Mouse (Mus musculus): ENCODE measurements at regions not wholly inside any gene's neighbourhood (a gene's known extent, or its start where the extent isn't known, plus 50 kb on each side); places are given as distances from the start of the nearest gene placed in this dataset.
A peak's percentile ranks its signal among the peaks of the same experiment; 100 is the strongest.

GRCm38 (mm10) chr2:95586002-95586401, 732.0 kb upstream of the Lrrc4c start:
- Histone ChIP-seq H3K4me1 (ENCODE audit: control insufficient read depth in 2 of 2, insufficient read depth in 2 of 2, low read length in 2 of 2, poor library complexity in 1 of 2) (no peaks in the 10 kb centered on the region), H3K4me3 (ENCODE audit: insufficient read depth in 1 of 2, low read depth in 1 of 2, low read length in 2 of 2, poor library complexity in 1 of 2, severe bottlenecking in 1 of 2) (no peak overlapping the region), H3K9ac (ENCODE audit: insufficient read depth, low read depth, low read length, poor library complexity, severe bottlenecking) (no peak overlapping the region), H3K27ac (ENCODE audit: insufficient read depth, low read depth, low read length, poor library complexity, severe bottlenecking) (no peak overlapping the region), H3K9me3 (ENCODE audit: control insufficient read depth, insufficient read depth, low read depth, low read length) (no peaks in the 10 kb centered on the region), H3K36me3 (ENCODE audit: control insufficient read depth, insufficient read depth, low read length, poor library complexity, severe bottlenecking) (no peaks in the 10 kb centered on the region)
- in situ Hi-C loops (cut with MboI; ENCODE audit: low sequenced_read_pairs in 2 of 2, unreplicated experiment in 2 of 2), result no loop called here
- no peak for TF ChIP-seq ZNF384 (IDR thresholded peaks at IDR 0.05; ENCODE audit: low read depth, low read length)
- no peak for TF ChIP-seq MAFK (IDR thresholded peaks at IDR 0.05; ENCODE audit: insufficient read depth, low read depth, low read length)
- no peak for TF ChIP-seq HCFC1 (IDR thresholded peaks at IDR 0.05; ENCODE audit: borderline replicate concordance, insufficient read depth, low read length)
- TF ChIP-seq ZC3H11A (IDR thresholded peaks at IDR 0.05; ENCODE audit: borderline replicate concordance, low read depth, low read length), result no peak
- no peak for TF ChIP-seq CHD2 (IDR thresholded peaks at IDR 0.05; ENCODE audit: low read depth, low read length)
- no peak for DNase-seq (ENCODE audit: low read depth, low spot score)

GRCm38 (mm10) chr2:95587044-95587443, 730.9 kb upstream of the Lrrc4c start:
- Histone ChIP-seq H3K9ac (ENCODE audit: insufficient read depth, low read depth, low read length, poor library complexity, severe bottlenecking) (no peak overlapping the region), H3K36me3 (ENCODE audit: control insufficient read depth, insufficient read depth, low read length, poor library complexity, severe bottlenecking) (no peaks in the 10 kb centered on the region), H3K4me3 (ENCODE audit: insufficient read depth in 1 of 2, low read depth in 1 of 2, low read length in 2 of 2, poor library complexity in 1 of 2, severe bottlenecking in 1 of 2) (no peak overlapping the region), H3K27ac (ENCODE audit: insufficient read depth, low read depth, low read length, poor library complexity, severe bottlenecking) (no peak overlapping the region), H3K9me3 (ENCODE audit: control insufficient read depth, insufficient read depth, low read depth, low read length) (no peaks in the 10 kb centered on the region), H3K4me1 (ENCODE audit: control insufficient read depth in 2 of 2, insufficient read depth in 2 of 2, low read length in 2 of 2, poor library complexity in 1 of 2) (no peaks in the 10 kb centered on the region)
- no peak for DNase-seq (ENCODE audit: low read depth, low spot score)
- in situ Hi-C loops (cut with MboI; ENCODE audit: low sequenced_read_pairs in 2 of 2, unreplicated experiment in 2 of 2), result no loop called here
- TF ChIP-seq CHD2 (IDR thresholded peaks at IDR 0.05; ENCODE audit: low read depth, low read length) (no peak), ZNF384 (IDR thresholded peaks at IDR 0.05; ENCODE audit: low read depth, low read length) (no peak), ZC3H11A (IDR thresholded peaks at IDR 0.05; ENCODE audit: borderline replicate concordance, low read depth, low read length) (no peak), HCFC1 (IDR thresholded peaks at IDR 0.05; ENCODE audit: borderline replicate concordance, insufficient read depth, low read length) (no peak), MAFK (IDR thresholded peaks at IDR 0.05; ENCODE audit: insufficient read depth, low read depth, low read length) (no peak)

DNA sequence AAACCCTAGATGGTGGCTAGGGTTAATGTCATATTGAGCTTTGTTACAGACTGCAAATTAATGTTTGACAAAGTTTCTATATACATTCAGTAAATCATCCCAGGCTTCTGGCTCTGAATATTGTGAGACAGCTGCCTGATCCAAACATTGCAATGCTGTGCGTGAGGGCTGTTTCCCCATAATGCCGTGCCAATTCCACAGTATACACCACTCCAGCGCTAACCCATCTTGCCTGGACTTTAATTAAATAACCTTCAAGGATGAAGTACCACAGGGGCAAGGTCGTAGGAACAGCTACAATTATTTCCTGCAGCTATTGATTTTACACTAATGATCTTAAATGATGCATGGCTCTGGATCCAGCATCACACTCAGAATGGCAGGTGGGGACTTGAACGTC, 704.6 kb upstream of the Lrrc4c start:
- Histone ChIP-seq H3K27ac (ENCODE audit: insufficient read depth, low read depth, low read length, poor library complexity, severe bottlenecking) (no peak overlapping the region), H3K9ac (ENCODE audit: insufficient read depth, low read depth, low read length, poor library complexity, severe bottlenecking) (no peak overlapping the region), H3K36me3 (ENCODE audit: control insufficient read depth, insufficient read depth, low read length, poor library complexity, severe bottlenecking) (no peaks in the 10 kb centered on the region), H3K4me1 (ENCODE audit: control insufficient read depth in 2 of 2, insufficient read depth in 2 of 2, low read length in 2 of 2, poor library complexity in 1 of 2) (no peaks in the 10 kb centered on the region), H3K4me3 (ENCODE audit: insufficient read depth in 1 of 2, low read depth in 1 of 2, low read length in 2 of 2, poor library complexity in 1 of 2, severe bottlenecking in 1 of 2) (no peak overlapping the region), H3K9me3 (ENCODE audit: control insufficient read depth, insufficient read depth, low read depth, low read length) (no peaks in the 10 kb centered on the region)
- in situ Hi-C loops (cut with MboI; ENCODE audit: low sequenced_read_pairs in 2 of 2, unreplicated experiment in 2 of 2), result no loop called here
- DNase-seq (ENCODE audit: low read depth, low spot score), result no peak
- TF ChIP-seq ZNF384 (IDR thresholded peaks at IDR 0.05; ENCODE audit: low read depth, low read length) (no peak), CHD2 (IDR thresholded peaks at IDR 0.05; ENCODE audit: low read depth, low read length) (no peak)

- no peak overlapping the region for H3K27ac ChIP-seq (ENCODE audit: insufficient read depth, low read depth, low read length, poor library complexity, severe bottlenecking)
- H3K9me3 ChIP-seq (ENCODE audit: control insufficient read depth, insufficient read depth, low read depth, low read length), result no peaks in the 10 kb centered on the region
- in situ Hi-C loops (cut with MboI; ENCODE audit: low sequenced_read_pairs in 2 of 2, unreplicated experiment in 2 of 2), result no loop called here
- H3K4me1 ChIP-seq (ENCODE audit: control insufficient read depth in 2 of 2, insufficient read depth in 2 of 2, low read length in 2 of 2, poor library complexity in 1 of 2), result no peaks in the 10 kb centered on the region
- no peak overlapping the region for H3K4me3 ChIP-seq (ENCODE audit: insufficient read depth in 1 of 2, low read depth in 1 of 2, low read length in 2 of 2, poor library complexity in 1 of 2, severe bottlenecking in 1 of 2)
- DNase-seq (ENCODE audit: low read depth, low spot score), result no peak
- no peak overlapping the region for H3K9ac ChIP-seq (ENCODE audit: insufficient read depth, low read depth, low read length, poor library complexity, severe bottlenecking)
- TF ChIP-seq MAFK (IDR thresholded peaks at IDR 0.05; ENCODE audit: insufficient read depth, low read depth, low read length) (no peak), HCFC1 (IDR thresholded peaks at IDR 0.05; ENCODE audit: borderline replicate concordance, insufficient read depth, low read length) (no peak), ZC3H11A (IDR thresholded peaks at IDR 0.05; ENCODE audit: borderline replicate concordance, low read depth, low read length) (no peak), CHD2 (IDR thresholded peaks at IDR 0.05; ENCODE audit: low read depth, low read length) (no peak), ZNF384 (IDR thresholded peaks at IDR 0.05; ENCODE audit: low read depth, low read length) (no peak)
- H3K36me3 ChIP-seq (ENCODE audit: control insufficient read depth, insufficient read depth, low read length, poor library complexity, severe bottlenecking), result no peaks in the 10 kb centered on the region
These were observed 680.4 kb upstream of the Lrrc4c start for GRCm38 (mm10) chr2:95637533-95637932.

DNA sequence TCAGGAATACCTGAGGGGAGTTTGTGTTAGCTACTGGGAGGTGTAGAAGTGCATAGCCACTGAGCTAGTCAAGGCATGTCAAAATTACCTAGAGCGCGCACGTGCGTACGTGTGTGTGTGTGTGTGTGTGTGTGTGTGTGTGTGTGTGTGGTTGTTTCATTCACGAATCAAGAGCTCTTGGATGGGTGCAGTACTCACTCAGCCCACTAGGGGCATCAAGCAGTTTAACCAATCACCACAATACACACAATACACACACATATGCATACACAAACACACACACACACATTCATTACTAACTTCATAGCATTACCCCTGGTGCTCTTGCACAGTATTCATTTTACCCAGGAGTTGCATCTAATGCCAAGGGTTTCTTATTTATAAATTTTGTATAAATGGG, 643.6 kb upstream of the Lrrc4c start:
- in situ Hi-C loops (cut with MboI; ENCODE audit: low sequenced_read_pairs in 2 of 2, unreplicated experiment in 2 of 2), result loop anchor here in 1 of 2 experiments (5.0 kb wide), 1 partner anchor 52 kb away; no protein-coding TSS in a partner anchor

More for the DNA sequence above, 643.6 kb upstream of the Lrrc4c start:
- H3K4me1 ChIP-seq (ENCODE audit: control insufficient read depth in 2 of 2, insufficient read depth in 2 of 2, low read length in 2 of 2, poor library complexity in 1 of 2), result no peaks in the 10 kb centered on the region
- no peak overlapping the region for H3K9ac ChIP-seq (ENCODE audit: insufficient read depth, low read depth, low read length, poor library complexity, severe bottlenecking)
- peak; percentile 35 for DNase-seq (ENCODE audit: low read depth, low spot score)
- no peaks in the 10 kb centered on the region for H3K9me3 ChIP-seq (ENCODE audit: control insufficient read depth, insufficient read depth, low read depth, low read length)
- no peak overlapping the region for H3K4me3 ChIP-seq (ENCODE audit: insufficient read depth in 1 of 2, low read depth in 1 of 2, low read length in 2 of 2, poor library complexity in 1 of 2, severe bottlenecking in 1 of 2)
- no peak overlapping the region for H3K27ac ChIP-seq (ENCODE audit: insufficient read depth, low read depth, low read length, poor library complexity, severe bottlenecking)
- TF ChIP-seq MAFK (IDR thresholded peaks at IDR 0.05; ENCODE audit: insufficient read depth, low read depth, low read length), result no peak
- TF ChIP-seq ZC3H11A (IDR thresholded peaks at IDR 0.05; ENCODE audit: borderline replicate concordance, low read depth, low read length), result no peak
- no peak for TF ChIP-seq HCFC1 (IDR thresholded peaks at IDR 0.05; ENCODE audit: borderline replicate concordance, insufficient read depth, low read length)
- no peak for TF ChIP-seq CHD2 (IDR thresholded peaks at IDR 0.05; ENCODE audit: low read depth, low read length)
- no peak for TF ChIP-seq ZNF384 (IDR thresholded peaks at IDR 0.05; ENCODE audit: low read depth, low read length)
- H3K36me3 ChIP-seq (ENCODE audit: control insufficient read depth, insufficient read depth, low read length, poor library complexity, severe bottlenecking), result no peaks in the 10 kb centered on the region

Measured in ES-E14 (cell line).